ENCODE assay signal across 15 mouse cellular contexts in the genomic region with DNA sequence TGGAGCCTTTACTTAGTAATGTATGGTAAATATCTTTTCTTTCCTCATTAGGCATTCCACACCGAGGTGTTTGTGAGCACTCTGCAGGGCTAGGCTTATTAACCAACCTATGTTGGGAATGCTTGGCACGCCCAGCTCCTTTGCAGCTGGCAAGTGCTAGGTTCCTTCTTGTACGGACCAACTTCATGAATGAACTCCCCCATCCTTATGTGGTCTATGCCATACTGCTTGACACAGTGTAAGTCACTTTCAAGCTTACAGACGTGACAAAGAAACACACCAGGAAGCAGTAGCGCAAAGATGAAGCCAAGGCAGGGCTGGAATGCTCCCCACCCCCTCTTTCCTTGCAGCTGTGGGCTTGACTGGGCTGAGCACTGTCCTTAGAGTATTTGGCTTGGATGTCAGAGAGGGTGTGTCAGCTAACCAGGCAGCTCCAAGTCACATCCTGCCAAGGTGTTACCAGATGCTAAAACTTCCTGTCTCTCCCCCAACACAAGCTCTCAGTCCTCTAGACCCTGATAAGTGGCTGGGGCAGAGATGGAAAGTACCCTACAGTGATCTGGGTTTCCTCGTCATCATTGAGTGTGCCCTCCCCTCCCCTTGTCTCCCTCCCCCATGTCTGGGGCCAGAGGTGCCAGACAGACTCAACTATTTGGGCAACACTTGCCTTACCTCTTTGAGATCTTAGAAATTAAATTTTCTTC.
DNase-seq lines count a peak whose midpoint lies in the region; ATAC-seq and TF ChIP-seq lines count a peak whose summit lies in the region.
"Had no signal": no experiment of that assay in that cellular context is flagged by ENCODE, and none has a peak within 500 bp of the region (broad histone marks: within the 10 kb centered on the region; RNA-seq: fewer than 3 reads in every experiment).

No protein-coding gene starts in this region.

- TF ChIP-seq POLR2A in limb, embryonic 14.5 days (IDR thresholded peaks at IDR 0.05; ENCODE audit: borderline replicate concordance, extremely low read depth, insufficient read depth, insufficient read length), result no peak

- H3K4me2 ChIP-seq in heart, embryonic 16.5 days (ENCODE audit: low read depth, low read length), result no peak overlapping the region
- no peak overlapping the region for H3K4me2 ChIP-seq in limb, embryonic 14.5 days (replicated peaks; ENCODE audit: low read depth, low read length, severe bottlenecking)
- H3K4me2 ChIP-seq in kidney, embryonic 15.5 days, result no peak overlapping the region
- H3K4me2 ChIP-seq: midbrain, embryonic 12.5 days; neural tube, embryonic 12.5 days had no signal

- H3K4me1 ChIP-seq in heart, embryonic 16.5 days (ENCODE audit: control insufficient read depth, insufficient read depth, low read length), result no peaks in the 10 kb centered on the region
- peaks cover 12 to 17% of the 10 kb centered on the region in 2 experiments for H3K4me1 ChIP-seq in ES-E14 (ENCODE audit: control insufficient read depth in 2 of 2, insufficient read depth in 2 of 2, low read length in 2 of 2, poor library complexity in 1 of 2)
- H3K4me1 ChIP-seq in limb, embryonic 14.5 days (ENCODE audit: control insufficient read depth, insufficient read depth, low read length), result peaks cover 10% of the 10 kb centered on the region
- H3K4me1 ChIP-seq in kidney, embryonic 15.5 days, result 0 out of 2 replicates have a peak, but pooled peaks cover 4% of the 10 kb centered on the region
- H3K4me1 ChIP-seq: midbrain, embryonic 12.5 days; neural tube, embryonic 12.5 days had no signal

- H3K4me3 ChIP-seq in heart, embryonic 16.5 days (ENCODE audit: low read length), result no peak overlapping the region
- peak overlapping the region in 1 of 2 experiments; percentile 31; a peak in 1 of 4 replicates for H3K4me3 ChIP-seq in ES-E14 (ENCODE audit: insufficient read depth in 1 of 2, low read depth in 1 of 2, low read length in 2 of 2, poor library complexity in 1 of 2, severe bottlenecking in 1 of 2)
- no peak overlapping the region for H3K4me3 ChIP-seq in limb, embryonic 14.5 days (replicated peaks; ENCODE audit: low read length)
- H3K4me3 ChIP-seq in kidney, embryonic 15.5 days (replicated peaks), result no peak overlapping the region
- H3K4me3 ChIP-seq: midbrain, embryonic 12.5 days; neural tube, embryonic 12.5 days had no signal

- H3K9ac ChIP-seq in heart, embryonic 16.5 days (ENCODE audit: low read length), result no peak overlapping the region
- H3K9ac ChIP-seq in ES-E14 (ENCODE audit: insufficient read depth, low read depth, low read length, poor library complexity, severe bottlenecking), result no peak overlapping the region
- H3K9ac ChIP-seq in limb, embryonic 14.5 days (ENCODE audit: low read depth, low read length, severe bottlenecking), result no peak overlapping the region
- H3K9ac ChIP-seq in kidney, embryonic 15.5 days, result no peak overlapping the region
- H3K9ac ChIP-seq: liver, embryonic 14.5 days; midbrain, embryonic 12.5 days; neural tube, embryonic 12.5 days had no signal

- no peaks in the 10 kb centered on the region for H3K27me3 ChIP-seq in heart, embryonic 16.5 days (ENCODE audit: control insufficient read depth, insufficient read depth, low read length)
- H3K27me3 ChIP-seq in limb, embryonic 14.5 days (ENCODE audit: control insufficient read depth, insufficient read depth, low read length), result no peaks in the 10 kb centered on the region
- H3K27me3 ChIP-seq in kidney, embryonic 15.5 days, result no peaks in the 10 kb centered on the region
- H3K27me3 ChIP-seq: midbrain, embryonic 12.5 days; neural tube, embryonic 12.5 days had no signal

- H3K27ac ChIP-seq in heart, embryonic 16.5 days (ENCODE audit: low read length), result no peak overlapping the region
- peak overlapping the region; percentile 56 for H3K27ac ChIP-seq in ES-E14 (ENCODE audit: insufficient read depth, low read depth, low read length, poor library complexity, severe bottlenecking)
- H3K27ac ChIP-seq in limb, embryonic 14.5 days (replicated peaks; ENCODE audit: low read depth, low read length), result no peak overlapping the region; the same call in 1 of the 2 replicates
- H3K27ac ChIP-seq in kidney, embryonic 15.5 days, result no peak overlapping the region
- H3K27ac ChIP-seq: liver, embryonic 14.5 days; midbrain, embryonic 12.5 days; neural tube, embryonic 12.5 days had no signal

- WGBS in heart, embryonic 16.5 days, result 43% methylated on average over 6 of the region's 6 CpGs
- 41% methylated on average over 6 of the region's 6 CpGs for WGBS in limb, embryonic 14.5 days
- 56% methylated on average over 6 of the region's 6 CpGs for WGBS in kidney, embryonic 15.5 days

- H3K9me3 ChIP-seq in heart, embryonic 16.5 days (replicated peaks; ENCODE audit: control insufficient read depth, low read length), result no peaks in the 10 kb centered on the region
- no peaks in the 10 kb centered on the region for H3K9me3 ChIP-seq in ES-E14 (ENCODE audit: control insufficient read depth, insufficient read depth, low read depth, low read length)
- H3K9me3 ChIP-seq in limb, embryonic 14.5 days (ENCODE audit: control insufficient read depth, low read length), result no peaks in the 10 kb centered on the region
- H3K9me3 ChIP-seq in kidney, embryonic 15.5 days (replicated peaks), result no peaks in the 10 kb centered on the region
- H3K9me3 ChIP-seq: midbrain, embryonic 12.5 days; neural tube, embryonic 12.5 days had no signal

- in situ Hi-C loops in ES-E14 (cut with MboI; ENCODE audit: low sequenced_read_pairs in 2 of 2, unreplicated experiment in 2 of 2), result no loop called here

- 0 out of 2 replicates have a peak, but pooled peaks have one; percentile 32 for ATAC-seq in heart, embryonic 16.5 days (replicated peaks; ENCODE audit: extremely low read depth, insufficient read depth, low FRiP score)
- peak; percentile 32; the same call in 1 of the 2 replicates for ATAC-seq in limb, embryonic 14.5 days (ENCODE audit: low FRiP score, low read depth)
- ATAC-seq in kidney, embryonic 15.5 days (replicated peaks; ENCODE audit: low FRiP score), result no peak

- H3K36me3 ChIP-seq in heart, embryonic 16.5 days (ENCODE audit: control insufficient read depth, insufficient read depth), result no peaks in the 10 kb centered on the region
- no peaks in the 10 kb centered on the region for H3K36me3 ChIP-seq in ES-E14 (ENCODE audit: control insufficient read depth, insufficient read depth, low read length, poor library complexity, severe bottlenecking)
- H3K36me3 ChIP-seq in limb, embryonic 14.5 days (ENCODE audit: control insufficient read depth, insufficient read depth, low read length), result no peaks in the 10 kb centered on the region
- no peaks in the 10 kb centered on the region for H3K36me3 ChIP-seq in kidney, embryonic 15.5 days
- H3K36me3 ChIP-seq: midbrain, embryonic 12.5 days; neural tube, embryonic 12.5 days had no signal

- no peak for DNase-seq in heart, adult 18-20 months
- DNase-seq in 3134 (ENCODE audit: extremely low read depth, insufficient read length, low spot score) (peak; percentile 51), ES-E14 (ENCODE audit: low read depth, low spot score) (no peak)
- peak; percentile 17 for DNase-seq in limb, embryonic 14.5 days (ENCODE audit: low spot score)
- no peak for DNase-seq in adrenal gland, postnatal 4 days (ENCODE audit: low spot score in 2 of 2)
- DNase-seq in c-Kit-positive CD71-positive TER-119-positive erythroid progenitor cells, embryonic 14.5 days (ENCODE audit: low spot score), result no peak
- DNase-seq: B cell, adult 2 months; cerebellum, adult 9-11 months; kidney, postnatal 10 days; layer of hippocampus, postnatal 36 days had no signal

TF ChIP-seq in ES-E14, 5 proteins besides CTCF, POLR2A, EP300 and RAD21:
- no peak for TF ChIP-seq HCFC1 (IDR thresholded peaks at IDR 0.05; ENCODE audit: borderline replicate concordance, insufficient read depth, low read length)
- no peak for TF ChIP-seq CHD2 (IDR thresholded peaks at IDR 0.05; ENCODE audit: low read depth, low read length)
- TF ChIP-seq ZNF384 (IDR thresholded peaks at IDR 0.05; ENCODE audit: low read depth, low read length), result no peak
- TF ChIP-seq ZC3H11A (IDR thresholded peaks at IDR 0.05; ENCODE audit: borderline replicate concordance, low read depth, low read length), result no peak
- no peak for TF ChIP-seq MAFK (IDR thresholded peaks at IDR 0.05; ENCODE audit: insufficient read depth, low read depth, low read length)

Comparison
In these comparisons a context has a peak if more than half of its experiments do, and no peak if none do; other contexts are left out.
1. DNase-seq: peak in 3134 (single experiment) and limb, embryonic 14.5 days (single experiment); none in heart, adult 18-20 months (0 of 2), ES-E14 (single experiment), adrenal gland, postnatal 4 days (0 of 2) and c-Kit-positive CD71-positive TER-119-positive erythroid progenitor cells, embryonic 14.5 days (single experiment).